Mouse (Mus musculus) leukemia stem cell, adult 10-12 weeks (primary cell): ENCODE measurements around the gene Adora2b. TPM values are rescaled to one million over a fixed set of nuclear protein-coding genes. Genes with fewer than 3 reads are reported as not detected.

Source experiments
- polyA plus RNA-seq: library from polyadenylated mRNA; stranded (reverse); fragments of >175 nt; gene quantifications from 2 replicates; pipeline ENCODE4 v1.2.3, GENCODE M21; 2012; ENCODE audit warnings: low replicate concordance

Adora2b gene
- polyA plus RNA-seq: 0.13 and 0.27 TPM in 2 replicates

GRCm38 (mm10) chr11:62248401-62249244 is at the start of gene Adora2b:
Gene Adora2b, plus strand, starts transcription at chr11:62248984.

DNA sequence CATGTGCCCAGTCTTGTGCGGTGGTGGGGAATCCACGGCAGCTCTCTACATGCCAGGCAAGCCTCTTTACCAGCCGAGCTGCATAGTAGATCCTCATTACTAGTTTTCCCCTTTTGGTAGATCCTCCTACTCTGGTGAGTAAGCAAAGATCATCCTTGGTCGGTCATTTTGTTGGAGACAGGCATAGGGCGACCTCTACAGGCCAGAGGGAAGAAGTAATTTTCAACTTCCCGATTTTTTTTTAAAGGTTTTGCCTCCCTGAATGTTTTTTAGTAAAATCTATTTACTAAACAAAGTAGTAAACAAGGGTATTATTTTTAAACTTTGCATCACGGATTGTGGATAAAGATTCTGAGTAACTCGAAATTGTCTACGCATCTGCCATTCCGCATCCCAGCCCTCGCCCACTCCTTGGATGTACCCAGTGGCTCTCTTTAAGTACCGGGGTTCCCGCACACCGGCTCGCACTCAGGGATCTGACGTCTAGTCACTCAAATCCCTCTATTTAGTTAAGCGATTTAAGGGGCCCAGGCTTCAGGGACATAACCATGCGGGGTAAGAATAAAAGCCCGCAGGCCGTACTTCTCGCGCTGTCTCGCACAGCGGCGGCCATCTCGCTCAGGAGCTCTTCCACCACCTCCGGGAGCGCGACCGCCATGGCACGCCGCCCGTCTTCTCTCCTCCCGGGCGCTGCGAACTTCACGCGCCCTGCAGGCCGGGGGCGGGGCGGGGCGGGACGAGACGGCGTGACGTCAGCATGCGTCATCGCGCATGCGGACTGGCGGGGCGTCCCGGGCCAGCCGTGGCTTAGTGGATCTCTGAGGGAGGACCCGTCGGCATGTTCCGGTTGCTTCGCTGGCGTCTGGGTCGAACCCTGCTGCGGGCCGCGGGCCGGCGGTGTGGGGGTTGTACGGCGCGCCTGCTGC is 32.2 kb downstream of the Adora2b start, which contains the start of the genes Zswim7 and Ttc19:
Gene Zswim7, minus strand, starts transcription at position 701 of the 926 bp plus-strand sequence.
Gene Ttc19, plus strand, starts transcription at position 799 of the 926 bp plus-strand sequence.

Other genes with a start within 250 kb of the Adora2b start
- 1.1 and 1.5 TPM in 2 replicates for gene Zswim7, start 32.4 kb downstream of the Adora2b start, polyA plus RNA-seq
- gene Ttc19, start 32.5 kb downstream of the Adora2b start, polyA plus RNA-seq: 2.0 and 4.7 TPM in 2 replicates
- 3.6 and 3.7 TPM in 2 replicates for gene Pigl, start 209.5 kb downstream of the Adora2b start, polyA plus RNA-seq
- 87.9 and 123 TPM in 2 replicates for gene Ncor1, start 209.6 kb downstream of the Adora2b start, polyA plus RNA-seq